In genomic region chr11:74768045-74768444, GRCm38 (mm10) we compare ENCODE assay signal across 8 mouse cellular contexts. TPM values are rescaled to one million over a fixed set of nuclear protein-coding genes. Genes with fewer than 3 reads are reported as not detected.
A peak's percentile ranks its signal among the peaks of the same experiment; 100 is the strongest.
DNase-seq lines count a peak whose midpoint lies in the region; ATAC-seq and TF ChIP-seq lines count a peak whose summit lies in the region.

No protein-coding gene starts in this region.

- no peak for TF ChIP-seq EP300 in CH12.LX (IDR thresholded peaks at IDR 0.05; ENCODE audit: low read length)

- 0 out of 2 replicates have a peak, but pooled peaks cover 6% of the 10 kb centered on the region for H3K4me1 ChIP-seq in hindbrain, postnatal 0 days (ENCODE audit: insufficient read depth, low read length)
- H3K4me1 ChIP-seq in hindbrain, embryonic 14.5 days (replicated peaks; ENCODE audit: control insufficient read depth, insufficient read depth, low read length) = peaks cover 11% of the 10 kb centered on the region
- H3K4me1 ChIP-seq in CH12.LX (ENCODE audit: control insufficient read depth in 1 of 2, insufficient read depth in 2 of 2) = peaks cover 8 to 25% of the 10 kb centered on the region in 2 experiments

- H3K4me3 ChIP-seq in hindbrain, postnatal 0 days (ENCODE audit: low read length) = no peak overlapping the region
- H3K4me3 ChIP-seq in hindbrain, embryonic 14.5 days (replicated peaks; ENCODE audit: low read length) = no peak overlapping the region
- no peak overlapping the region for H3K4me3 ChIP-seq in CH12.LX (replicated peaks in 1 of 3; ENCODE audit: low read depth in 2 of 3, low read length in 2 of 3, poor library complexity in 1 of 3)

- TF ChIP-seq POLR2A in CH12.LX (IDR thresholded peaks at IDR 0.05; ENCODE audit: low read depth, low read length) = no peak

- no peak overlapping the region for H3K4me2 ChIP-seq in hindbrain, postnatal 0 days (ENCODE audit: low read depth, low read length)
- no peak overlapping the region for H3K4me2 ChIP-seq in hindbrain, embryonic 14.5 days (replicated peaks)
- no peak overlapping the region for H3K4me2 ChIP-seq in CH12.LX (ENCODE audit: insufficient read depth, low read depth, poor library complexity, severe bottlenecking)

- peak; percentile 31 for DNase-seq in hindbrain, postnatal 0 days (ENCODE audit: low spot score)
- DNase-seq in hindbrain, embryonic 14.5 days (ENCODE audit: low spot score) = no peak
- peak; percentile 53 for DNase-seq in CH12.LX (ENCODE audit: extremely low read depth)
- DNase-seq in T-cell, adult 2 months (ENCODE audit: low spot score) = peak; percentile 60
- peak; percentile 75 for DNase-seq in induced T-regulatory cell, adult 2 months (ENCODE audit: low read depth)
- peak; percentile 32 to 59 for DNase-seq in natural killer cell, adult 2 months (ENCODE audit: low spot score in 2 of 2)
- no peak for DNase-seq in layer of hippocampus, adult 8-10 months (ENCODE audit: low spot score in 2 of 2)

- H3K27ac ChIP-seq in hindbrain, postnatal 0 days = no peak overlapping the region
- H3K27ac ChIP-seq in hindbrain, embryonic 14.5 days = no peak overlapping the region
- H3K27ac ChIP-seq in CH12.LX (ENCODE audit: insufficient read depth, low read depth) = no peak overlapping the region

- no peaks in the 10 kb centered on the region for H3K36me3 ChIP-seq in hindbrain, postnatal 0 days (ENCODE audit: insufficient read depth, low read length)
- H3K36me3 ChIP-seq in hindbrain, embryonic 14.5 days (replicated peaks; ENCODE audit: control insufficient read depth, insufficient read depth) = no peaks in the 10 kb centered on the region
- H3K36me3 ChIP-seq in CH12.LX (replicated peaks in 1 of 2; ENCODE audit: control insufficient read depth in 1 of 2, insufficient read depth in 1 of 2, low read length in 1 of 2) = peaks cover 3 to 8% of the 10 kb centered on the region in 2 experiments

- no peaks in the 10 kb centered on the region for H3K27me3 ChIP-seq in hindbrain, postnatal 0 days (ENCODE audit: insufficient read depth, low read length)
- no peaks in the 10 kb centered on the region for H3K27me3 ChIP-seq in hindbrain, embryonic 14.5 days (ENCODE audit: control insufficient read depth, insufficient read depth, low read length)
- H3K27me3 ChIP-seq in CH12.LX (replicated peaks) = no peaks in the 10 kb centered on the region

- 35% methylated on average over 6 of the region's 6 CpGs for WGBS in hindbrain, postnatal 0 days
- 38% methylated on average over 6 of the region's 6 CpGs for WGBS in hindbrain, embryonic 14.5 days

- peak; percentile 53 for TF ChIP-seq RAD21 in CH12.LX (IDR thresholded peaks at IDR 0.05; ENCODE audit: low read depth, low read length)

- in situ Hi-C loops in CH12.LX (cut with MboI; ENCODE audit: low pct_ligation_motif_present, low pct_unique_long_range_greater_than_20kb, low sequenced_read_pairs) = no loop called here

- H3K9ac ChIP-seq in hindbrain, postnatal 0 days (replicated peaks; ENCODE audit: low read length) = no peak overlapping the region
- no peak overlapping the region for H3K9ac ChIP-seq in hindbrain, embryonic 14.5 days
- H3K9ac ChIP-seq in CH12.LX (ENCODE audit: insufficient read depth, low read depth) = no peak overlapping the region

- dilution Hi-C loops in CH12.LX (cut with MboI; ENCODE audit: extremely low pct_ligation_motif_present, extremely low pct_unique_long_range_greater_than_20kb, low sequenced_read_pairs) = no loop called here

- no peaks in the 10 kb centered on the region for H3K9me3 ChIP-seq in hindbrain, postnatal 0 days (ENCODE audit: low read length)
- no peaks in the 10 kb centered on the region for H3K9me3 ChIP-seq in hindbrain, embryonic 14.5 days (ENCODE audit: control insufficient read depth, low read length)
- no peaks in the 10 kb centered on the region for H3K9me3 ChIP-seq in CH12.LX (replicated peaks; ENCODE audit: low read length)

- TF ChIP-seq CTCF in hindbrain, postnatal 0 days (IDR thresholded peaks at IDR 0.05; ENCODE audit: low read depth) = peak; percentile 61
- peak; percentile 56 to 73 for TF ChIP-seq CTCF in CH12.LX (conservative IDR thresholded peaks at IDR 0.05 in 1 of 2, IDR thresholded peaks at IDR 0.05 in 1 of 2; ENCODE audit: low read depth in 2 of 2, low read length in 2 of 2)

- peaks cover 22% of the 10 kb centered on the region for H3K79me2 ChIP-seq in CH12.LX (replicated peaks; ENCODE audit: control insufficient read depth, extremely low read depth, insufficient read depth, poor library complexity, severe bottlenecking)

- no peak for ATAC-seq in hindbrain, postnatal 0 days
- ATAC-seq in hindbrain, embryonic 14.5 days (ENCODE audit: low FRiP score) = no peak
- no peak for ATAC-seq in frontal cortex, adult (ENCODE audit: low TSS enrichment)

TF ChIP-seq in CH12.LX, 34 proteins besides CTCF, POLR2A, EP300 and RAD21:
- TF ChIP-seq MAZ (IDR thresholded peaks at IDR 0.05; ENCODE audit: low read depth, low read length) (no peak), CHD1 (IDR thresholded peaks at IDR 0.05; ENCODE audit: low read depth, low read length) (no peak), SMC3 (IDR thresholded peaks at IDR 0.05; ENCODE audit: low read depth, low read length) (peak; percentile 69), POLR2AphosphoS2 (IDR thresholded peaks at IDR 0.05; ENCODE audit: low read depth, low read length) (no peak), JUND (conservative IDR thresholded peaks at IDR 0.05; ENCODE audit: low read depth, low read length) (0 out of 2 replicates have a peak, but pooled peaks have one; percentile 12), TCF12 (IDR thresholded peaks at IDR 0.05; ENCODE audit: low read depth, low read length) (no peak), USF2 (conservative IDR thresholded peaks at IDR 0.05; ENCODE audit: low read depth, low read length) (no peak), ETS1 (conservative IDR thresholded peaks at IDR 0.05; ENCODE audit: low read depth, low read length) (no peak), MYC (IDR thresholded peaks at IDR 0.05; ENCODE audit: low read depth, low read length) (peak; percentile 64; the same call in 1 of the 2 replicates), E2F4 (IDR thresholded peaks at IDR 0.05; ENCODE audit: insufficient replicate concordance, low read depth, low read length) (no peak), MXI1 (IDR thresholded peaks at IDR 0.05; ENCODE audit: low read depth, low read length) (no peak), CHD2 (IDR thresholded peaks at IDR 0.05; ENCODE audit: low read length) (no peak), USF1 (IDR thresholded peaks at IDR 0.05; ENCODE audit: low read depth, low read length) (no peak), RCOR1 (conservative IDR thresholded peaks at IDR 0.05; ENCODE audit: low read depth, low read length) (no peak)

RNA-seq across cellular contexts. Expression of gene Mettl16, which starts 2.6 kb away (rescaled TPM):
- total RNA-seq in hindbrain, postnatal 0 days (2014; rRNA removed) = 8.3 and 10.6 TPM in 2 replicates
- 26.6 and 27.1 TPM in 2 replicates for polyA plus RNA-seq in hindbrain, postnatal 0 days (2015; fragmentation: Nextera tagmentation; extraction: Ambion mirVana)
- 35.2 and 36.8 TPM in 2 replicates for polyA plus RNA-seq in hindbrain, embryonic 14.5 days (2014; fragmentation: Nextera tagmentation; extraction: Ambion mirVana)
- 79.3 and 100 TPM in 2 replicates for total RNA-seq in CH12.LX (2012; rRNA removed)
- total RNA-seq in CH12.LX (2014; rRNA removed) = 80.0 and 90.7 TPM in 2 replicates
- 111 and 119 TPM in 2 replicates for polyA plus RNA-seq in CH12.LX (2012; ENCODE audit: insufficient read length, low read depth)
- 10 to 100 TPM; 23.4 to 33.0 (median 30.0) TPM for total RNA-seq in layer of hippocampus, adult 8-10 months (2022)

RNA-seq across cellular contexts. Expression of gene Pafah1b1, which starts 43.6 kb away (rescaled TPM):
- total RNA-seq in hindbrain, postnatal 0 days (2014; rRNA removed) = 181 and 190 TPM in 2 replicates
- polyA plus RNA-seq in hindbrain, postnatal 0 days (2015; fragmentation: Nextera tagmentation; extraction: Ambion mirVana) = 82.6 and 83.5 TPM in 2 replicates
- 110 and 111 TPM in 2 replicates for polyA plus RNA-seq in hindbrain, embryonic 14.5 days (2014; fragmentation: Nextera tagmentation; extraction: Ambion mirVana)
- total RNA-seq in CH12.LX (2012; rRNA removed) (53.9 and 54.5 TPM in 2 replicates), CH12.LX (2014; rRNA removed) (107 and 143 TPM in 2 replicates)
- 136 and 140 TPM in 2 replicates for polyA plus RNA-seq in CH12.LX (2012; ENCODE audit: insufficient read length, low read depth)
- 100 to 1,000 TPM; 310 to 407 (median 358) TPM for total RNA-seq in layer of hippocampus, adult 8-10 months (2022)

Comparison
In these comparisons a context has a peak if more than half of its experiments do, and no peak if none do; other contexts are left out.
1. DNase-seq: peak in hindbrain, postnatal 0 days (single experiment), CH12.LX (single experiment), T-cell, adult 2 months (single experiment), induced T-regulatory cell, adult 2 months (single experiment) and natural killer cell, adult 2 months (2 of 2); none in hindbrain, embryonic 14.5 days (single experiment) and layer of hippocampus, adult 8-10 months (0 of 2).